In the genomic region with DNA sequence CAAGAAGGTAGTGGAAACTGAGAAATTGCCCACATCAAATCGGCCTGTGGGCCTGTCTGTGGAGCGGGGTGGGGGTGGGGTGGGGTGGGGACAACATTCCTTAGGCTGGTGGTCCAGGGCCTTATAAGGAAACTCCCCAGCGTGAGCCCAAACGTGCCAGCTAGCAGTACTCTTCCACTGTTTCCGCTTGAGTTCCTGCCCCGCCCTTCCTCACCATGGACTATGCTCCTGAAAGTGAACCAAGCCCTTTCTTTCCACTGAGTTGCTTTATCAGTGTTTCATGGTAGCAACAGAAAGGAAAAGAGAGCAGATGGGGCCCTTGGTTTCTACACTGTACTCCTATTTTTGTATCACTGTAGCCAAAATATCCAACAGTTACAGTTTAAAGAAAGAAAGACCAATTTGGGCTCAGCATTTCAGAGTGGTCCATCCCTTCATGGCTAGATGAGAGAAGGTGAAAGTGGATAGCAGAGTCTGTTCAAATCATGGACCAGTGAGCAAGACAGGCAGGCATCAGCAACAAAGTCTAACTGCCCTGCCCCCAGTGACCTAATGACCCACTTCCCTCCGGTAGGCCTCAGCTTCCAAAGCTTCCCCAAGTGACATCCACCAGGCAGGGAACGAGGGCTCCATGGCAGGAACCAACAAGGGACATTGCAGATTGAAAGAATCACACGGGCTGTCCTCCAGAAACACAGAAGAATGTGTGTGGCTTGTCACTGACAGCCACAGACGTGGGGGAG, we compare ENCODE assay signal across 7 mouse cellular contexts. TPM values are rescaled to one million over a fixed set of nuclear protein-coding genes. Genes with fewer than 3 reads are reported as not detected.
DNase-seq lines count a peak whose midpoint lies in the region; ATAC-seq and TF ChIP-seq lines count a peak whose summit lies in the region.

No protein-coding gene starts in this region.

- ATAC-seq in intestine, embryonic 14.5 days (replicated peaks; ENCODE audit: low FRiP score, low TSS enrichment, low read depth) = peak; percentile 51
- ATAC-seq in liver, embryonic 15.5 days (ENCODE audit: insufficient read depth) = peak; percentile 51; the same call in 1 of the 2 replicates
- ATAC-seq in stomach, embryonic 15.5 days (ENCODE audit: insufficient read depth, low FRiP score, low read depth) = peak; percentile 62; the same call in 1 of the 2 replicates

- H3K4me1 ChIP-seq in forebrain, embryonic 10.5 days = peaks cover 56% of the 10 kb centered on the region
- peaks cover 32% of the 10 kb centered on the region for H3K4me1 ChIP-seq in intestine, embryonic 14.5 days (replicated peaks; ENCODE audit: control insufficient read depth, insufficient read depth, low read length)
- peaks cover 36% of the 10 kb centered on the region for H3K4me1 ChIP-seq in liver, embryonic 15.5 days (replicated peaks)
- H3K4me1 ChIP-seq in stomach, embryonic 15.5 days = peaks cover 27% of the 10 kb centered on the region

- peak; percentile 51 for DNase-seq in brain, embryonic 14.5 days (ENCODE audit: low read depth)
- peak; percentile 59 for DNase-seq in forebrain, embryonic 10.5 days (ENCODE audit: extremely low spot score, low spot score)
- no peak for DNase-seq in intestine, embryonic 14.5 days (ENCODE audit: low spot score)
- DNase-seq in urinary bladder, postnatal 36 days (ENCODE audit: low spot score in 2 of 2) = no peak
- no peak for DNase-seq in urinary bladder, postnatal 10 days (ENCODE audit: low spot score)

- H3K9ac ChIP-seq in intestine, embryonic 14.5 days (ENCODE audit: low read length) = peak overlapping the region; percentile 16
- peak overlapping the region; percentile 15; the same call in 1 of the 2 replicates for H3K9ac ChIP-seq in liver, embryonic 15.5 days
- no peak overlapping the region for H3K9ac ChIP-seq in stomach, embryonic 15.5 days

- H3K27me3 ChIP-seq in forebrain, embryonic 10.5 days (ENCODE audit: poor library complexity, severe bottlenecking) = no peaks in the 10 kb centered on the region
- no peaks in the 10 kb centered on the region for H3K27me3 ChIP-seq in intestine, embryonic 14.5 days (replicated peaks; ENCODE audit: control insufficient read depth, insufficient read depth, low read length)
- no peaks in the 10 kb centered on the region for H3K27me3 ChIP-seq in liver, embryonic 15.5 days
- H3K27me3 ChIP-seq in stomach, embryonic 15.5 days (replicated peaks) = no peaks in the 10 kb centered on the region

- H3K27ac ChIP-seq in forebrain, embryonic 10.5 days = peak overlapping the region; percentile 85
- H3K27ac ChIP-seq in intestine, embryonic 14.5 days (ENCODE audit: low read depth) = peak overlapping the region; percentile 90
- peak overlapping the region; percentile 81 for H3K27ac ChIP-seq in liver, embryonic 15.5 days (replicated peaks)
- peak overlapping the region; percentile 97 for H3K27ac ChIP-seq in stomach, embryonic 15.5 days

- no peak for TF ChIP-seq POLR2A in brain, embryonic 14.5 days (IDR thresholded peaks at IDR 0.05; ENCODE audit: borderline replicate concordance, extremely low read depth, insufficient read depth, insufficient read length, poor library complexity, severe bottlenecking)

- H3K9me3 ChIP-seq in forebrain, embryonic 10.5 days = no peaks in the 10 kb centered on the region
- no peaks in the 10 kb centered on the region for H3K9me3 ChIP-seq in intestine, embryonic 14.5 days (ENCODE audit: control insufficient read depth, low read length)
- H3K9me3 ChIP-seq in liver, embryonic 15.5 days (replicated peaks) = no peaks in the 10 kb centered on the region
- no peaks in the 10 kb centered on the region for H3K9me3 ChIP-seq in stomach, embryonic 15.5 days

- no peaks in the 10 kb centered on the region for H3K36me3 ChIP-seq in forebrain, embryonic 10.5 days (replicated peaks)
- H3K36me3 ChIP-seq in intestine, embryonic 14.5 days (ENCODE audit: control insufficient read depth, insufficient read depth, low read length) = no peaks in the 10 kb centered on the region
- peaks cover 9% of the 10 kb centered on the region; the same call in 1 of the 2 replicates for H3K36me3 ChIP-seq in liver, embryonic 15.5 days (replicated peaks)
- no peaks in the 10 kb centered on the region for H3K36me3 ChIP-seq in stomach, embryonic 15.5 days

- no peak for TF ChIP-seq CTCF in brain, embryonic 14.5 days (IDR thresholded peaks at IDR 0.05; ENCODE audit: borderline replicate concordance, extremely low read depth, insufficient read depth, insufficient read length)

- 6% methylated on average over 10 of the region's 10 CpGs for WGBS in forebrain, embryonic 10.5 days
- 8% methylated on average over 10 of the region's 10 CpGs for WGBS in intestine, embryonic 14.5 days
- WGBS in liver, embryonic 15.5 days (ENCODE audit: insufficient replicate concordance) = 9% methylated on average over 10 of the region's 10 CpGs
- 16% methylated on average over 10 of the region's 10 CpGs for WGBS in stomach, embryonic 15.5 days

- H3K4me3 ChIP-seq in forebrain, embryonic 10.5 days = peak overlapping the region; percentile 22
- no peak overlapping the region for H3K4me3 ChIP-seq in intestine, embryonic 14.5 days (ENCODE audit: low read depth, low read length)
- no peak overlapping the region for H3K4me3 ChIP-seq in liver, embryonic 15.5 days (replicated peaks)
- H3K4me3 ChIP-seq in stomach, embryonic 15.5 days (replicated peaks) = no peak overlapping the region

- H3K4me2 ChIP-seq in intestine, embryonic 14.5 days (ENCODE audit: low read length) = peak overlapping the region; percentile 23
- peak overlapping the region; percentile 39 for H3K4me2 ChIP-seq in liver, embryonic 15.5 days
- peak overlapping the region; percentile 31; the same call in 1 of the 2 replicates for H3K4me2 ChIP-seq in stomach, embryonic 15.5 days

RNA-seq across cellular contexts. Expression of a gene that starts 5.3 kb away (rescaled TPM):
- polyA plus RNA-seq in brain, embryonic 14.5 days (2012; rRNA removed) = 444 and 451 TPM in 2 replicates
- polyA plus RNA-seq in forebrain, embryonic 10.5 days (2016; fragmentation: Nextera tagmentation; extraction: Ambion mirVana) = 325 and 336 TPM in 2 replicates
- 232 and 241 TPM in 2 replicates for polyA plus RNA-seq in intestine, embryonic 14.5 days (2014; fragmentation: Nextera tagmentation; extraction: Ambion mirVana)
- polyA plus RNA-seq in liver, embryonic 15.5 days (2015; fragmentation: Nextera tagmentation; extraction: Ambion mirVana) = 79.3 and 86.9 TPM in 2 replicates
- polyA plus RNA-seq in stomach, embryonic 15.5 days (2015; fragmentation: Nextera tagmentation; extraction: Ambion mirVana) = 239 and 240 TPM in 2 replicates

RNA-seq across cellular contexts. Expression of a gene that starts 14.2 kb away (rescaled TPM):
- polyA plus RNA-seq in brain, embryonic 14.5 days (2012; rRNA removed) = 0.90 and 1.1 TPM in 2 replicates
- polyA plus RNA-seq in forebrain, embryonic 10.5 days (2016; fragmentation: Nextera tagmentation; extraction: Ambion mirVana) = 3.4 and 3.8 TPM in 2 replicates
- 3.5 and 4.3 TPM in 2 replicates for polyA plus RNA-seq in intestine, embryonic 14.5 days (2014; fragmentation: Nextera tagmentation; extraction: Ambion mirVana)
- polyA plus RNA-seq in liver, embryonic 15.5 days (2015; fragmentation: Nextera tagmentation; extraction: Ambion mirVana) = 9.4 and 10.2 TPM in 2 replicates
- 6.2 and 6.6 TPM in 2 replicates for polyA plus RNA-seq in stomach, embryonic 15.5 days (2015; fragmentation: Nextera tagmentation; extraction: Ambion mirVana)

RNA-seq across cellular contexts. Expression of a gene that starts 22.0 kb away (rescaled TPM):
- polyA plus RNA-seq in brain, embryonic 14.5 days (2012; rRNA removed) = 77.8 and 100 TPM in 2 replicates
- 68.5 and 72.0 TPM in 2 replicates for polyA plus RNA-seq in forebrain, embryonic 10.5 days (2016; fragmentation: Nextera tagmentation; extraction: Ambion mirVana)
- polyA plus RNA-seq in intestine, embryonic 14.5 days (2014; fragmentation: Nextera tagmentation; extraction: Ambion mirVana) = 188 and 194 TPM in 2 replicates
- 125 and 148 TPM in 2 replicates for polyA plus RNA-seq in liver, embryonic 15.5 days (2015; fragmentation: Nextera tagmentation; extraction: Ambion mirVana)
- polyA plus RNA-seq in stomach, embryonic 15.5 days (2015; fragmentation: Nextera tagmentation; extraction: Ambion mirVana) = 175 and 195 TPM in 2 replicates

RNA-seq across cellular contexts. Expression of a gene that starts 30.6 kb away (rescaled TPM):
- polyA plus RNA-seq in brain, embryonic 14.5 days (2012; rRNA removed) = 6.0 and 7.0 TPM in 2 replicates
- polyA plus RNA-seq in forebrain, embryonic 10.5 days (2016; fragmentation: Nextera tagmentation; extraction: Ambion mirVana) = 2.9 and 3.1 TPM in 2 replicates
- polyA plus RNA-seq in intestine, embryonic 14.5 days (2014; fragmentation: Nextera tagmentation; extraction: Ambion mirVana) = 604 and 737 TPM in 2 replicates
- 4.8 and 6.4 TPM in 2 replicates for polyA plus RNA-seq in liver, embryonic 15.5 days (2015; fragmentation: Nextera tagmentation; extraction: Ambion mirVana)
- polyA plus RNA-seq in stomach, embryonic 15.5 days (2015; fragmentation: Nextera tagmentation; extraction: Ambion mirVana) = 340 and 467 TPM in 2 replicates

RNA-seq across cellular contexts. Expression of a gene that starts 35.7 kb away (rescaled TPM):
- 32.7 and 34.7 TPM in 2 replicates for polyA plus RNA-seq in brain, embryonic 14.5 days (2012; rRNA removed)
- polyA plus RNA-seq in forebrain, embryonic 10.5 days (2016; fragmentation: Nextera tagmentation; extraction: Ambion mirVana) = 56.6 and 57.6 TPM in 2 replicates
- 38.7 and 41.8 TPM in 2 replicates for polyA plus RNA-seq in intestine, embryonic 14.5 days (2014; fragmentation: Nextera tagmentation; extraction: Ambion mirVana)
- 29.4 and 33.3 TPM in 2 replicates for polyA plus RNA-seq in liver, embryonic 15.5 days (2015; fragmentation: Nextera tagmentation; extraction: Ambion mirVana)
- 38.7 and 40.1 TPM in 2 replicates for polyA plus RNA-seq in stomach, embryonic 15.5 days (2015; fragmentation: Nextera tagmentation; extraction: Ambion mirVana)

Comparison
In these comparisons a context has a peak if more than half of its experiments do, and no peak if none do; other contexts are left out.
1. DNase-seq: peak in brain, embryonic 14.5 days (single experiment) and forebrain, embryonic 10.5 days (single experiment); none in intestine, embryonic 14.5 days (single experiment), urinary bladder, postnatal 36 days (0 of 2) and urinary bladder, postnatal 10 days (single experiment).
2. Peak in every context shown above with its lines, with median percentiles within 50 percentile points of each other: H3K27ac ChIP-seq, ATAC-seq and H3K4me2 ChIP-seq.